Mouse (Mus musculus) T-helper 2 cell (primary cell): ENCODE measurements at regions not wholly inside any gene's neighbourhood (a gene's known extent, or its start where the extent isn't known, plus 50 kb on each side); places are given as distances from the start of the nearest gene placed in this dataset.

Experiments used
- in situ Hi-C: fragments of 300-600 bp; cut with MboI, MseI; formaldehyde crosslinking; loops from one replicate; pipeline ENCODE4 v1.15.1; 2025; ENCODE audit warnings: high pct_unique_total_duplicates

GRCm38 (mm10) chr13:105377038-105377437, 66.4 kb upstream of the Htr1a start:
- in situ Hi-C loops = loop anchor here (10.0 kb wide), 1 partner anchor 432 kb away; no protein-coding TSS in a partner anchor

GRCm38 (mm10) chr13:105378587-105378986, 64.9 kb upstream of the Htr1a start:
- in situ Hi-C loops = loop anchor here (10.0 kb wide), 1 partner anchor 434 kb away; no protein-coding TSS in a partner anchor

GRCm38 (mm10) chr13:105387016-105387772, 56.2 kb upstream of the Htr1a start:
- in situ Hi-C loops = loop anchor here (10.0 kb wide), 1 partner anchor 122 kb away; no protein-coding TSS in a partner anchor
